Mouse (Mus musculus) ovary, postnatal 36 days (tissue): ENCODE data around the gene L3mbtl3.

Experiments
- DNase-seq: peaks from one replicate; pipeline ENCODE4 v3.0.0; 2022; ENCODE audit warnings: low spot score, mixed read lengths

L3mbtl3 gene

DNA sequence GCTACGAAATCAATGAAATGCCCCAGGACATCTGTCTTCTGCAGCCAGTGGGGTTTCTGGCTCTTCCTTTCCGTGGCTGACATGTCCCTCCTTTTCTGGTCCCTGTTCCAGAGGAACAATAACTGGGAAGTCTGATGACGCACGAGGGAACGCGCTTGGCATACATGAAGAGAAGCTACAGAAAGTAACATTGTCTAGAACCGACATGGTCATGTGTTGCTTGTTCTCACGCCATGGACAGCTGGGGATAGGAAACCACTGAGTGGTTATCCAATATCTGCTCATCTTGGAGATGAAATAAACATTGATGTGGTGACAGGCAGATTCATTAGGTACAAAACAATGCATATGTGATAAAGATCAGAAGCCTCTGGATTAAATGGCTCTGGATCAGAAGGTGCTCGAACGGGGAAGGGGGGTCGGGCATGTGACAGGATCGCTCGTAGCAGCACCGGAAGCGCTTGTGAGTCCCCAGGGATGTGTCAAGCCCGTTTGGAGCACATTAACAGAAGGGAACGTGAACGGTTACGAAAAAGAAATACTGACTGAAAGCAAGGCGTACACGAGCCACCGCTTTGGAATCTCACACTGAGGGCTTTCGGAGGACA is 37.8 kb downstream of the L3mbtl3 start:
- no peak for DNase-seq

DNA sequence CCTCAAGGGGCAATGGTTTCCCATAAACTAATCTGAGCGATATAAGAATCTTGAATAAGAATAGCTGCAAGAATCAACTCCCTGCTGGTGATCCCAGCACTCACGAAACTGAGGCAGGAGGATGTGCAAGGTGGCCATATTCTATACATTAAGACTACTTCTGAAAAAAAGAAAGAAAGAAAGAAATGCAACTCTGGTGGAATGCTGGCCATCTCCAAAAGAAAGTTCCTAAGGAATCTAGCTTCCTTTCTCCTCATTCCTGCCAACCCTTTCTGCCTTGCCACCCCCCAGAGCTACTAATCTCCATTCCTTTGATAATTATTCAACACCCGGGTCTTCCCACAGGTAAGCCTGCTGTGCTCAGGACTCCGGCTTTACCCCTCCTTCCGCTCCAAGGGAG is 41.8 kb downstream of the L3mbtl3 start:
- no peak for DNase-seq

DNA sequence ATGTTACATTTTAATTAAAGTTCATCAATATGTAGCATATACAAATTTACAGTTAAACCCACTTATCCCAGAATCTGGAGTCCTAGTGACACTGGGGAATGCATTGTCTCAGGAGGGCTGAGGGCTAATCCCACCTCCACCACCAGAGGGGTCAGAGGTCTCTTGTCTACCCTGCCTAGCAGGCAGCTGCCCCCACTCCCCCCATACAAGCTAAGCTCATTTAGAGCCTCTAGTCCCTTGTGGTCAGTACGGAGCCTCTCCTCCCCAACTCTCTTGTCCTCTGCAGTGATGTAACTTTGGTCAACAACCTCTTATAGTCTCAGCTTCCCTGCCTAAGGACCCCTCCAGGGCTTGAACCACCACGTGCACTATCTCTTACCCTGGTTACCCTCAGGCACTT is 43.0 kb downstream of the L3mbtl3 start:
- no peak for DNase-seq

DNA sequence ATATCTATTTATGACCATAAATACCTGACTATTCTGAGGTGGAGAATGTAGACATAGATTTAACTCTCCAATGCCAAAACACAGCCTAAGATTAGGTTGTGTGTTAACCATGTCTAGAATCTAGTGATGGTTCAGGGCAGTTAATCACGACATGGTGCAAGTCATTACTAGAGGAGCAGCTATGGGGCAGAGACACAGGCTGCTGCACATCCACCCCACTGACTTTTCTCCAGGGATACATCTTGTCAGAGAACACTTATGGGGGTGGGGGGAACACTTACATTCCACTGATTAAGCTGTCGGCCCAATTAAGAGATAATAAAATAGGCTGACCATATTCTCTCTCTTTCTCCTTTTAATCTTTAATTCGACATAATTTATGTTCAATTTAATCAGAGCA is 46.9 kb downstream of the L3mbtl3 start:
- DNase-seq: no peak

DNA sequence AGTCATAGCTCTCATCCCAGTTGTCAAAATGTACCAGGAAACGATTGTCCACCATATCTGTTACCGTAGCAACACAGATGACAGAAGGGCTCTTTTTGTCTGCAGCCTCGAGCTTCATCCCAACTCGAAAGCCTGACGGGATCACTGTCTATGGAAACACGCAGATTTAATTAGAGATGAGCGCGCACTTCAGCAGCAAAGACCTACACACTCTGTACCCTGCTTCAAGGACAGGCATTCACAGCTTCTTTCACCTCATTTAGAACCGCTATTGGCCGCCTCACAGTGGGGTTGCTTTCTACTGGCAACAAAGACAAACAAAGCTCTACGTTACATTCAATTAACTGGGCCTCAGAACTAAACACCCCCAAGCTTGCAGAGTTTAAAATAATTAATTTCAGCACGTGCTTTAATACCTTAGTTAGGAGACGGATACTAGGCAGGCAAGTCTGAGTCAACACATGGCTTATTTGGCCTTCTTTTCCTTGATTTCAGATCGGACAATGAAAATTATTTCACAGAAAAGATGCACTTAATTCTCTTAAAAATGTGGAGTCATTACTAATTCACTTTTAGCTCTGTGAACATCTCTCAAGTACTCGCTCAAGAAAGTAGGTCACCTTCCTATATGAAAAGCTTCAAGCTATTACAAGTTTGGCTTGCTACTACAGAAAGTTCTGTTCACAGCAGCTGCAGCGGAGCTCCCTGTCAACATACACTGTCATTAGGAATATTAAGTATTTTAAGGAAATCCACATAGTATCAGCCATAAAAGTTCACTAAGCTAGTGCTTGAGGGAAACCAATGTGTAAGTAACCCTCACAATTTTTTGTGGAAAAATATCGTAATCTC is 47.9 kb downstream of the L3mbtl3 start:
- no peak for DNase-seq

DNA sequence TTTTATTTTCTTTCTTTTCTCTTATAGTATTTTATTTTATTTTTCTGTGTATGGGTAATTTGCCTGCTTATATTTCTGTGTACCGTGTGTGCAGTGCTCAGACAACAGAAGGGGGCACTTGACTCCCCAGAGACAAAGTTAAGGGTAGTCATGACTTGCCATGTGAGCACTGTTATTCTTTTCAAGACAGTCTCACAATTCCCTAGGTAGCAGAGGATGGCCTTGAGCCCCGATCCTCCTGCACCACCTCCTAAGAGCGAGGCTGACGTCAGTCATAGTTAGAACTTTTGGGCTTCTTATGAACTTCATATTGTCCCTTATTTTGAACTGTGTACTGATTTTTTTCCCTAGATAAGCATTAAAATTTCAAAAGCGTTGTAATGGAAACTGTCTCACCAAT is 48.5 kb downstream of the L3mbtl3 start:
- DNase-seq: no peak

DNA sequence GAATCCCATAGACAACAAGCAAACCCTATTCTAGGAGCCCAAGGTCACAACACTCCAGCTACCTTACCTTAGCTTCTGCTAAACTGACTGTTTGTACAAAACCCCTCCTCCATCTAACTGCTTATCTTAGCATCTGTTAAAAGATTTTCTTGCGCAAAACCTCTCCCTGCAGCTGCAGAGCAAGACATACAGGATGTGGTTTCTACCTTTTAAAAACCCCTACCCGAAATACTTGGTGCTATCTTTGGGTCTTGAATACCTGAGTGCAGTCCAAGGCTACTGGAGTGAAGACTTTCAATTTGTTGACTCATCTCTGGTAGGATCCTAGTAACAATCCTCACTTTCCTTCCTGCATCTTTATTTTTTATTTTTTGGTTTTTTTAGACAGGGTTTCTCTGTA is 50.5 kb downstream of the L3mbtl3 start:
- no peak for DNase-seq

DNA sequence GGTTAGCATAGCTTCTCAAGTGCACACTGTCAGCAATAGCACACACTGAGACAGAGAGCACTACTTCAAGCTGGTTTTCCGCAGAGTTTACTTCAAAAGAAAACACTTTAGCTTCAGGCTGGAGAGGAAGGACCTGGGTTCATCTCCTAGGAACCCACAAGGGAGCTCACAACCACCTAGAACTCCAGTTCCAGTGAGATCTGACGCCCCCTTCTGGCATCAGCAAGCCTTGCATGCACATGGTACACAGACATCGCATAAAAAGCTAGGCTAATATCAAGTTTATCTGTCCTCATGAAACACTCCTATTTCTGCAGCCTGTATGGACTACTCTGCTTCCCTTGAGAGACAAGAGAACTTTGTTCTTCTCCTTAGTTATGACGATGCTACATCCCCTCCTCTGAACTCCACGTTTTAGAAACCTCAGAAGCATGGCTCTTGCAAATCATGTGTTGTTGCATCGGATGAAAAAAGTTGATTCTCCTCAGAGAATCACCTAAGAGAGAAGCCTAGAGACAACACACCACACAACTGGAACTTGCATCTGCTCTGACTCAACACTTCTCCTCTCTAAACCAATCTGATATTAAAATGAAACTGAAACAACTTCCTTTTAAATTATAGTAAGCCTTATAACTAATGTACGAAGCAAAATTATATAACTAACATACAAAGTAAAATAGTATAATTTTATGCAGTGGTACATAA is 53.3 kb downstream of the L3mbtl3 start:
- no peak for DNase-seq

DNA sequence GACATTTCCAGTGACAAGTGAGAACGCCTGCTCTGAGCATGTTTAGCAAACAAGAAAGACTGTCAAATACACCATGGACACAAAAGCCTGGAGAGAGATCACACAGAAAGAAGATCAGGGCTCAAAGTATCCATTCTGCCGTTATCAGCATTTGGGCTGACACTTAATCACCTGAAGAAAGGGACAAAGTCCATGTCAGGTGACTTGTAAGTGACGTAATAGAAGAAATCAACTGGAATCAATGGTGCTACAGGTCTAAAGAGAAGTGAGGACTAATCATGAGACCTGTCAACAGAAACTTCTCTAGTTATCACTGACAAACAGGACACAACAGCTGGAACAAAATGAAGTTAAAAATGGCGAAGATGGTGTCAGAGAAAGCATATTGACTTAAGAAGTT is 55.1 kb downstream of the L3mbtl3 start:
- no peak for DNase-seq

DNA sequence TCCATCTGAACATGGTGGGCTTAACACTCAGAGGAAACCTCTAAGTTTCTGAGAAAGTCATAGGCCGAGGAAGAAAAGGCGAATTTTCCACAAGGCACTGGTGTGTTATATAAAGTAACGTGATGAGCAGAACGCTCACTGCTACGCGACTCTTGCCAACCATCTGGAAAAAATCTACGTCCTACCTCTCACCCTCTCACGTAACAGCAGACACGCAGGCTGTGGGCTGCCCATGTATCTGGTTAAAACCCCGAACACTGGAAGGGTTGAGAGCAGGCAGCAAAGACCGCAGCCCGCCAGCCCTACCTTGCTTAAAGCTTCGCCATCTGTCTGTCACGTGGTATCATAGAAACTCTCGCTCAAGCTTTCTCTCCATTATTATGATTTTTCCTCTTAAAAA is 61.4 kb downstream of the L3mbtl3 start:
- no peak for DNase-seq

DNA sequence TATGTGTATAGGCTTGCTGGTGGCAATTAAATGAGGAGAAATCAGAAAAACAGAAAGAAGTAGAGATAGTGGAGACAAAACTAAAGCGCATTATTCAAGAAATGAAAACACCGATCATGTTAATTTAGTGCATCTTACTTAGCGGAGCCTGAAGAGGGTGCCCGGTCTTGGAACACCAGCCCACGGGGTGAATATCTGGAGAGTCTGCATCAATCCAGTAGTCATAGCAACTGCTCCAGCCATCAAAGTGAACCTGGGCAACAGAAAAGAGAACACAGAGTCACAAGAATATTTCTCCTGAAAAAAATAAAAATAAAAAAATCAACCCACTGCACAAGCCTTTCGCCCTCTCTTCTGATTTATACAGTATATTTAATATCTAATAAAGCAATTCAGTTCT is 72.3 kb downstream of the L3mbtl3 start:
- no peak for DNase-seq

DNA sequence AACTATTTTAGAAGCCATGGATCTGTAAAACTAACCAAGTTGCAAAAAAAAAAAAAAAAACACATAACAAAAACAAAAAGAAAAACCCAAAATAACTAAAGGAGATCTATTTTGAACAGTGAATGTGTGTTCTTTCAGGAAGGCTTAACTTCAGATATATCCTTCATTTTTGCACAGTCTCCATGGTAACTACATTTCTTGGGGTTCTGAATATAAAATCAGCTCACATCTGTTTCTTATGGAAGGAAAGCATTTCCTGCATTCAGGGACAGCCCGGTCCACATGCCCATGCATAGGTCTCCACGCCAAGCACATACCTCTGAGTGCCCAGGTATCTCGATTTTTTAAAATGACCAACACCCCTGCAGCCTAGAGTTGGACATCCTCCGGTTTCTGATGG is 73.4 kb downstream of the L3mbtl3 start:
- DNase-seq: no peak

DNA sequence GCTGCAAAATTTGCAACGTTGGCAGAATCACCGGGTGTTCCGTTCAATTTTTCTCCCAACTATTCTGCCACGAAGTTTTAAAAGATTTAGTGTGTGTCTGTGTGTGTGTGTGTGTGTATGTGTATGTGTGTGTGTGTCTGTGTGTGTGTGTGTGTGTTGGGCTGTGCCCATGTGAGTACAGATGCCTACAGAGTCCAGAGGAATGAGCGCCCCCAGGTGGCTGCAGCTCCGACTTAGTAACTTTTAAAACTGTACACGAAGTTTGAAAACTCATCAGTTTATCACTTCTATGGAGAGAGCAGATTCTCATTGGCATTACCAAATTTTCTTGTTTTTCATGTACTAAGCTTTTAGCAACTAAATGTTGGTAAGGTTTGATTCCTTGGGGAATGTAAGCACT is 78.1 kb downstream of the L3mbtl3 start:
- DNase-seq: no peak

DNA sequence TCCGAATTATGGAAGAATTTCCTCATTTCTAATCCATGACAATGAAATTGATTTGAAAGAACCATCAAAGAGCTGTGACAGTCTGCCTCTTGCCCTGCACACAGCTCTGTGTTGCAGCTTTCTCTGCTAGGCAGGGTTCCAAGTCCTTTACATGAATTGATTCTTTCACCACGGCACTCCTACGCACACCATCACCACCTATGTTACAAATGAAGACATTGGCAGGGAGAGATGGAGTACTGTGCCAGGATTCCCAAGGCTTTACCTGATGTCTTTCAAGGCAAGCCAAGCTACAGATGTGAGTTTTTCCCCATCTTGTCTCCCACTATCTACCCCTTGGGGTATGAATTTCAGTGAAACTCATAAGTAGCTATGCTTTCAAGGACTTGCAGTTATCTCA is 78.6 kb downstream of the L3mbtl3 start:
- no peak for DNase-seq

DNA sequence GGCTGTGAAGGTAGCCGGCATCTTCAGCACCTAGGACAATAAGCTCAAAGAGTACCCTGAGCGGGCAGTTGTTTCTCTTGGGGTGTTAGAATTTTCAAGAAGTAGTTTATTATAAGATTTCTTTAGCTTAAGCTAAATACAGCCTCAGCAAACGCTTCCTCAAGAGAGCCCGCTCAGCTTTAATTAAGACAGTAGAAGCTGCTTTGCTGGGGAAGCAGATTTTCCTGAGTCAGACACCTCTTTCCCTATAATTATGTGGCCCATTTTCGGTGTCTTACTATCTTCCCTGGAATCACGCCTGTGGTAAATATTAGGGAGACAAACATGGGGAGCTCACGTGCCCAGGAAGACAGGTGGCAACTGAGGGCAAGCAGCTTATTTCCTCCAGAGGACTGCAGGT is 88.6 kb downstream of the L3mbtl3 start:
- no peak for DNase-seq

DNA sequence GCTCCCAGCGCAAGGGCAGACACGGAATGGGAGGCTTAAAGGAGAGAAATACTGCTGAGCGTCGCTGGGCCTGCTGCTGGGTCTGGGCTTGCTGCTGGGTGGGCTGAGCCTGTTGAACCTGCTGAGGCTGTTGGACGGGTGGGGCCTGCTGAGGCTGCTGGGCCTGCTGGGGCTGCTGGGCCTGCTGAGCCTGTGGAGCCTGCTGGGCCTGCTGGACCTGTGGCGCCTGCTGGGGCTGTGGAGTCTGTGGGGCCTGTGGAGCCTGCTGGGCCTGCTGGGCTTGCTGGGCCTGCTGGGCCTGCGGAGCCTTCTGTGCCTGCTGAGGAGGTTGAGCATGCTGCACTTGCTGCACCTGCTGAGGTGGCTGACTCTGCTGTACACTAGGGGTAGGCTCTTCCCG is 95.8 kb downstream of the L3mbtl3 start:
- no peak for DNase-seq

DNA sequence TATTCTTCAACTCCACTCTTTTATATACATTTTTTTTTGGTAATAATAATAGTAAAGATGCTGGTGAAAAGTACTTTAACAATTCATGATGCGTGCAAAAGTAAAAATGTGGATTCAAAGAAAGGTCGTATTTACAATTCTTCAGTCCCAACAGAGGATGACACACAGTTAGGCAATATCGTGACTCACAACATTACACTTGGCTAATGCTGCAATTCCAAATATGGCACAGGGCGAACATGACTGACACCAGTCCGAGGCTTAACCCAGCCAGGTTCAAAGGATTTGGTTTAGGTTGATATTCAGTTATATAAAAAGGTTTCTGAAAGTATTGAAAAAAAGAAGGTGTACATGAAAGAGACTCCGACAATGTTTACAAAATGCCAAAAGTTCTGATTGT is 100.4 kb downstream of the L3mbtl3 start:
- no peak for DNase-seq

DNA sequence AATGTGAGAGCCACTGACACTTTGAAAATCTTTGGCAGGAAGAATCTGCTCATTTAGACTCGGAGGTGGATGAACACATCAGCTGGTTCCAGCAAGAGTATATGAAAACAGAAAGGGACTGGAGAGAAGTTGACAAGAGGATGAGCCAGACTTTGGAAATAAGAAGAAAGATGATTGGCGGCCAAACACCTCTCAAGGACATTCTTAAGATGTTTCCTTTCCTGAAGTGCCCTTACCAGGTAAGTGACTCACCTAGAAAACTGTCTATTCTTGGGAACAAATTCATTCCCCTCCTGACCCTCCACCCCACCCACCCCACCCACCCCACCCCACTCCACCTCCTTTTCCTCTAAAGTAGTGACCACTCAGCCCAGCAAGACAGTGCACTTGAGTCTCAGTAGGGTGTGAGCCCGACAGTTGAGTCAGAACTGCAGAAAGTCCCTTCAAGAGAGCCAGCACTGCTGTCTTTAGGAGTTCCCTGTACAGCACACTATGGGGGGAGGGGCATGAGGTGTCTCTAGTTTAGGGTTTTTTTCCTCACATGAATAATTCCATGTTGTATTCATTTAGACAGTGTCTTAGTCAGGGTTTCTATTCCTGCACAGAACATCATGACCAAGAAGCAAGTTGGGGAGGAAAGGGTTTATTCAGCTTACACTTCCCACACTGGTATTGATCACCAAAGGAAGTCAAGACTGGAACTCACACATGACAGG is 111.9 kb downstream of the L3mbtl3 start:
- no peak for DNase-seq

DNA sequence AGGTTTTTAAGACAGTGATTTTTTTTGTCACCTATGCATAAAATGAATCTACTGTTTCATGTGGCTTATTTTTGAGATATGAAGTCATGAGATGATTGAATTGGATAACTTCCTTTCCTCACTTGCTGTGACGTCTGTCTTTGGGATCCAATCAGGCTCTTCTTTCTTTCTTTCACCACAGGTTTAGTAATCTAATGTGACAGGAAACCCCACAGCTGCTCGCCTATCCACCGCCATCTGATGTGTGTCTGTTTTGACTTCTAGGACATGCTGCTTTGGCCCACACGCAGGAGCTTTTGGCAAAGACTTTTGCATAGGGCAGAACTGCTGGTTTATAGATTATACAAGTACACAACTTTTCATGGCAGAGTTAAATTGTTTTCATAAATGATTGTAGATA is 115.9 kb downstream of the L3mbtl3 start:
- DNase-seq: no peak

DNA sequence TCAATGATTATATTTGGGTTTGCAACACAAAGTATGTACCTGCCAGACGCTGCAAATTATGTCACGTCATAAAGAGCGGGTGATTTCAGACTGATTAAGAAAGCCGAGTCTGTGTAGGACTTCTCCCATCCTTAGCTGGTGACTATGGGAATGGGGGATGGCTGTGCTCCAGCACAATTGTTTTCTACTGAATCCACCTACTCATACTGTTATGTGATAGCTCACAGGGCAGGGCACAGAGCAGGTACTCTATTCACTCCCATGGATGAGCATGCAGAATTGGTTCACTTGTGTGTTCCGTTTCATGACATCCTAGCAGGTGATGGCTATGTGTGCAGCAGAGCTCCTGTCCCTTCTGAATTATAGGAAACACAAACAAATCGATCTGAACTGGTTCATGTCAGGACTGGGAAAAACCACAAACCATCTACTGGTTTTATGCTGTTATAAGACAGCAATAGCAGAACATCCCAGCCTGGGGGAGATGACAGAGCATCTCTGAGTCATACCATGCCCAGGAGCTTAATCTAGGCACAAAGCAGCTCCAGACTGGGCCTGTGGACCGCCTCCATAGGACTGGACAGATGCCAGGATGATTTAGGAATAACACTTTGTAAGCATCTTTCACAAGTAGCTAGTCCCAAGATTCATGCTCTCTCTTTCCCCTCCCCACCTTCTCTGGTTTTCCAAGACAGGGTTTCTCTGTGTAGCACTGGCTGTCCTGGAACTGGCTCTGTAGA is 126.2 kb downstream of the L3mbtl3 start:
- DNase-seq: no peak

DNA sequence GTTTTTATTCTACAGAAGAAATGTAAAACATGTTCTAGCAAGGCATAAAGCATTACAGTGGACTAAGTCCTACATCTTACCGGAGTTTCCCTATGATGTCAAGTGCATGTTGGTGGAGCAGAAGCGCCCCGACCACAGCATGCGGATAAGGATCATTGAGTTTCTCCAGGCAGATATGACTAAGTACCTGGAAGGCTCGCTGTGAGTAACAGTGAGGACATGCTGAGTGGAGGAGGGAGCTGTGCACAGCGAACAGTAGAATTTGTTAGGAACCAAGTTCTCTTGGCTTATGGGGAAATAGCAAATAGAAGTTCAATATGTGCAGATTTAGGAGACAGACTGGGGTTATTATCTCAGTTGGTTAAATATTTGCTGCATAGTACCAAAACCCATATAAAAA is 131.3 kb downstream of the L3mbtl3 start:
- DNase-seq: no peak

DNA sequence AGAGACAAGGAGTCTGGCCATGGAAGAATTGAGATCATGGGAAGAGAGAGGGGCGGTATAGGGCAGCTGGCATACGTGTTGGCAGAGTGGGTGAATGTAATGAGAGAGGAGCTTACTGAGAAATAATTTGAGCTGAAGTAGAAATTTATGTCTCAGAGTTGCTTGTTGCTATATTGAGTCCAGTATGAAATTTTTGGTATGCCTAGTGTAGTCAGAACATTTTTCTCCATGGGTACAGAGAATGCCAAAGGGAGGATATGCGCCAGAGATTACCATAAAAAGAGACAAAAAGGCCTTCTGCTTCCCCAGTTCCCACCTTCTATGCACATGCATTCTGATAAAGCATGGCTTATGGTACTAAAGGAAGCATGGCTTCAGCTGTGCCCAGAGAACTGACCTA is 132.6 kb downstream of the L3mbtl3 start:
- DNase-seq: no peak
